In genomic region chr17:49734079-49734478, GRCm38 (mm10) we compare ENCODE assay signal across 22 mouse cellular contexts.
DNase-seq lines count a peak whose midpoint lies in the region; ATAC-seq and TF ChIP-seq lines count a peak whose summit lies in the region.
"Had no signal": no experiment of that assay in that cellular context is flagged by ENCODE, and none has a peak within 500 bp of the region (broad histone marks: within the 10 kb centered on the region; RNA-seq: fewer than 3 reads in every experiment).

No protein-coding gene starts in this region.

- no peak overlapping the region for H3K9ac ChIP-seq in liver, adult 2 months (ENCODE audit: low read depth, low read length)
- no peak overlapping the region for H3K9ac ChIP-seq in liver, embryonic 11.5 days (ENCODE audit: low read depth, low read length)
- H3K9ac ChIP-seq: embryonic facial prominence, embryonic 13.5 days; forebrain, embryonic 12.5 days; hindbrain, embryonic 12.5 days had no signal

- H3K4me1 ChIP-seq in liver, adult 2 months (ENCODE audit: control insufficient read depth, insufficient read depth, low read length) = no peaks in the 10 kb centered on the region
- no peaks in the 10 kb centered on the region for H3K4me1 ChIP-seq in liver, embryonic 11.5 days (replicated peaks; ENCODE audit: control insufficient read depth, insufficient read depth, low read length)
- H3K4me1 ChIP-seq: embryonic facial prominence, embryonic 13.5 days; forebrain, embryonic 12.5 days; hindbrain, embryonic 12.5 days had no signal

- H3K27ac ChIP-seq in gastrocnemius, adult 2 months = peak overlapping the region; percentile 10; the same call in 1 of the 2 replicates
- no peak overlapping the region for H3K27ac ChIP-seq in liver, adult 2 months (replicated peaks; ENCODE audit: insufficient read depth, low read depth, low read length)
- H3K27ac ChIP-seq in liver, embryonic 11.5 days (ENCODE audit: low read depth, low read length) = no peak overlapping the region
- H3K27ac ChIP-seq: embryonic facial prominence, embryonic 13.5 days; forebrain, embryonic 12.5 days; hindbrain, embryonic 12.5 days; hindbrain, postnatal 0 days had no signal

- DNase-seq in gastrocnemius, adult 2 months = peak; percentile 70
- no peak for DNase-seq in gastrocnemius, postnatal 4 days (ENCODE audit: low spot score in 2 of 2)
- DNase-seq in kidney, adult 18-20 months = peak; percentile 31
- no peak for DNase-seq in kidney, postnatal 10 days
- DNase-seq in liver, adult 2 months (ENCODE audit: extremely low read depth, low read depth, low spot score) = peak; percentile 19
- no peak for DNase-seq in liver, embryonic 11.5 days (ENCODE audit: low spot score)
- peak; percentile 43 for DNase-seq in yolk sac, embryonic 10.5 days (ENCODE audit: low spot score)
- DNase-seq: adrenal gland, adult 2 months; adrenal gland, postnatal 25 days; cerebellum, adult 18-20 months; cerebellum, adult 9-11 months; cerebellum, postnatal 36 days; heart, postnatal 10 days; heart, postnatal 4 days had no signal

- no peaks in the 10 kb centered on the region for H3K36me3 ChIP-seq in liver, adult 2 months (ENCODE audit: control insufficient read depth, insufficient read depth, low read length)
- H3K36me3 ChIP-seq in liver, embryonic 11.5 days (ENCODE audit: control insufficient read depth, insufficient read depth, low read length) = no peaks in the 10 kb centered on the region
- H3K36me3 ChIP-seq: embryonic facial prominence, embryonic 13.5 days; forebrain, embryonic 12.5 days; hindbrain, embryonic 12.5 days had no signal

- WGBS in liver, adult 2 months = 74% methylated on average over 6 of the region's 6 CpGs
- 70% methylated on average over 6 of the region's 6 CpGs for WGBS in liver, embryonic 11.5 days

- ATAC-seq in liver, embryonic 11.5 days (replicated peaks; ENCODE audit: low FRiP score) = no peak
- no peak for ATAC-seq in CD4-positive, CD25-positive, alpha-beta regulatory T cell, adult 4 months
- ATAC-seq: activated CD4-positive, CD25-positive, alpha-beta regulatory T cell, adult 4 months; forebrain, embryonic 16.5 days; hindbrain, postnatal 0 days; Patski had no signal

- no peaks in the 10 kb centered on the region for H3K9me3 ChIP-seq in liver, embryonic 11.5 days (ENCODE audit: control insufficient read depth, low read length)
- H3K9me3 ChIP-seq: forebrain, embryonic 12.5 days; hindbrain, embryonic 12.5 days had no signal

- TF ChIP-seq CTCF in gastrocnemius, adult 2 months (IDR thresholded peaks at IDR 0.05) = no peak
- no peak for TF ChIP-seq CTCF in liver, adult 2 months (IDR thresholded peaks at IDR 0.05; ENCODE audit: low read depth, low read length)

- H3K27me3 ChIP-seq in liver, adult 2 months (ENCODE audit: control insufficient read depth, insufficient read depth, low read length) = peaks cover 5% of the 10 kb centered on the region; the same call in 1 of the 2 replicates
- H3K27me3 ChIP-seq in liver, embryonic 11.5 days (replicated peaks; ENCODE audit: control insufficient read depth, insufficient read depth, low read length) = no peaks in the 10 kb centered on the region
- H3K27me3 ChIP-seq: embryonic facial prominence, embryonic 13.5 days; forebrain, embryonic 12.5 days; hindbrain, embryonic 12.5 days; Patski had no signal

- no peaks in the 10 kb centered on the region for H3K79me2 ChIP-seq in liver, adult 2 months (ENCODE audit: control insufficient read depth, insufficient read depth, low read length)

- no peak overlapping the region for H3K4me3 ChIP-seq in gastrocnemius, adult 2 months
- H3K4me3 ChIP-seq in liver, adult 2 months (ENCODE audit: insufficient read depth, low read depth, low read length) = no peak overlapping the region
- no peak overlapping the region for H3K4me3 ChIP-seq in liver, embryonic 11.5 days (ENCODE audit: low read depth, low read length)
- H3K4me3 ChIP-seq: embryonic facial prominence, embryonic 13.5 days; forebrain, embryonic 12.5 days; hindbrain, embryonic 12.5 days had no signal

- no peak for TF ChIP-seq POLR2A in liver, adult 2 months (IDR thresholded peaks at IDR 0.05; ENCODE audit: extremely low read depth, insufficient read depth, low read length)

- intact Hi-C loops in gastrocnemius, adult 2 months (cut with DNase I) = loop anchor here (10.0 kb wide), 2 partner anchors 161 to 309 kb away; partner anchors contain the start of gene Mocs1

- H3K4me2 ChIP-seq in liver, embryonic 11.5 days = no peak overlapping the region
- H3K4me2 ChIP-seq: embryonic facial prominence, embryonic 13.5 days; forebrain, embryonic 12.5 days; hindbrain, embryonic 12.5 days had no signal

Comparison
In these comparisons a context has a peak if more than half of its experiments do, and no peak if none do; other contexts are left out.
1. DNase-seq: peak in gastrocnemius, adult 2 months (single experiment), kidney, adult 18-20 months (single experiment), liver, adult 2 months (single experiment) and yolk sac, embryonic 10.5 days (single experiment); none in gastrocnemius, postnatal 4 days (0 of 2), kidney, postnatal 10 days (single experiment) and liver, embryonic 11.5 days (single experiment).